Mouse (Mus musculus) kidney, adult 9 months (tissue): ENCODE measurements around the gene Ttc4.

Experiments
- DNase-seq: peaks from one replicate; pipeline ENCODE4 v3.0.0; 2022

The Ttc4 gene

GRCm38 (mm10) chr4:106678442-106679118 lies at the start of gene Ttc4:
Gene Ttc4, minus strand, starts transcription at chr4:106678944.
- peak; percentile 90 for DNase-seq

DNA sequence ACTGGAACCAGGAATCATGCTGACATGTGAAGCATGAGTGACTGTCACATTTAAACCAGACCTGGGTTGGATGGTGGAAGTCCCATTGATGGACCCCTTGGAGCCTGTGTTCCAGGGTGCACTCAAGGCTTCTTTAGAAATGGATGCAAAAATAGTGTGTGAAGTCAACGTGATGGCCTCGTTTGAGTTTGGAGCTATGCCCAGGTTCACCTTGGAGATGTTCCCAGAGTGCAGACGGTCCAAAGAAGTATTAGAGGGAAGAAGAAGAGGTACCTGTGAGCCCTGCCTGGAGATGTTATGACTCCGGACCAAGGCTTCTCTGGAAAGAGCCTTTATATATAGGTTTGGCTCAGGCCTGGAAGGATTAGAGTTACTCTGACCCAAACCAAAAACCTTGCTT lies 41.9 kb upstream of the Ttc4 start:
- DNase-seq: peak; percentile 56

- DNase-seq: no peak
These were observed 34.9 kb upstream of the Ttc4 start for GRCm38 (mm10) chr4:106713622-106714021.

GRCm38 (mm10) chr4:106708408-106708807 lies 29.7 kb upstream of the Ttc4 start:
- DNase-seq: peak; percentile 80

DNA sequence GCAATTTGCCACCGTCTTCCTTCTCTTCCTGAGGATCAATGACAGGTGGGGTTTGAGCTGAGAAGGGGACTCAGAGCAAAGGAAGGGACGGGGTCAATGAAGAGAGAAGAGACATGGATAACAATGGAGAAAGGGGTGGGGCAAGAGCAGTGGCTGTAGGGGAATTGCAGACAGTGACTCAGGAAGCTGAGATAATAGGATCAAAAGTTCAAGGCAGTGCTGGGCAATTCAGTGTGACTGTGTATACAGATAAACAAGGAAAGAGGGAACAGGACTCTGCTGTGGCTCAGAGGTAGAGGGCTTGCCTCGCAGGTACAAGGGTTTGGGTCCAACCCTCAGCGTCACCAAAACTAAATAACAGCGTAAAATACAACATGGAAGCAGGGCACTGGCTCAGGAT lies 29.2 kb upstream of the Ttc4 start:
- DNase-seq: no peak

GRCm38 (mm10) chr4:106705096-106705665 lies 26.4 kb upstream of the Ttc4 start:
- DNase-seq: no peak

DNA sequence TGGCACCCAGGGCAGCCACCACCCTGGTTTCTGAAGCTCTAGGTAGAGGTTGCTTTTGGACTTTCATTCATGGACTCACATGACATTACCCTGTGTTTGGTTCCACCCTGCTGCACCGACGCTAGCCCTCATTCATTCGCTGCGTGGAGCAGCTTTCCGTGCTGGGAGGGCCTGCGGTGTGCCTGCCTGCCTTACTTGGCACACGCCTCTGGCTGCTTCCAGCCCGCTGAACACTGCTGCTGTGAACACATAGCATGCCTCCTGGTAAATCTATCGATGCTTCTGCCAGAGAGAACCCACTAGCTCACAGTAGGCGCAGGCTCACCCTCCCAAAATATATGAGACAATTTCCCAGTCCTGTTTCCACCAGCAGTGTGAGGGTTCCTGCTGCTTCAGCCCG lies 25.7 kb upstream of the Ttc4 start:
- DNase-seq: peak; percentile 57

GRCm38 (mm10) chr4:106703956-106704355 lies 25.2 kb upstream of the Ttc4 start:
- no peak for DNase-seq

- DNase-seq: no peak
These were observed 22.1 kb upstream of the Ttc4 start for GRCm38 (mm10) chr4:106700798-106701197.

GRCm38 (mm10) chr4:106699989-106700388 lies 21.2 kb upstream of the Ttc4 start:
- peak; percentile 47 for DNase-seq

DNA sequence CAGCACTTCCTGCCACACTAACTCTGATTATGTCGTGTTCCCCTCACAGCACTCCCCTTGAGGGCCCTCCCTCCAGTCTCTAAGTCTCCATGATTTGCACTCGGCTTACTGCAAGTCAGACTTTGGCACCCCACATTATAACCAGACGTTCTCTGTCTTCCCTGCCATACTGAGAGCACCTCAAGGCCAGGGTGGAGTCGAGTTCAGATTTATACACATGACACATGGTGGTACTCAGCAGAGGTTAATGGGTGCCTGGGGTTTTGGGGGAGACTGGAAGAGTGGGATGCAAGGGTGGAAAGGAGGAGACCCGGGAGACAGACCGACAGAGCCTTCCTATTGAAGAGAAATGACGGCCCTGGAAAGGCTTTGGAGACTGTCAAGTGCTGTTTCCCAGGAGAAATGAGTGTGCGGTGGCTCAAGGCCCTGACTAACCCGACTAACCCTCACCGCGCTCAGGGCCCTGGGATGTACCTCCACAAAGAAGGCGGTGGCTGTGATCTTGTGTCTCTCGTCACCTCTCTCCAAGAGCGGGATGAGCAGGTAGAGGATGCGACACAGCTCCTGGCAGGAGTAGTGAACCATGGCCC lies 15.2 kb upstream of the Ttc4 start:
- no peak for DNase-seq

GRCm38 (mm10) chr4:106688636-106689296 lies 10.0 kb upstream of the Ttc4 start:
- DNase-seq: no peak

GRCm38 (mm10) chr4:106680955-106681354 lies 2.2 kb upstream of the Ttc4 start:
- DNase-seq: no peak

DNA sequence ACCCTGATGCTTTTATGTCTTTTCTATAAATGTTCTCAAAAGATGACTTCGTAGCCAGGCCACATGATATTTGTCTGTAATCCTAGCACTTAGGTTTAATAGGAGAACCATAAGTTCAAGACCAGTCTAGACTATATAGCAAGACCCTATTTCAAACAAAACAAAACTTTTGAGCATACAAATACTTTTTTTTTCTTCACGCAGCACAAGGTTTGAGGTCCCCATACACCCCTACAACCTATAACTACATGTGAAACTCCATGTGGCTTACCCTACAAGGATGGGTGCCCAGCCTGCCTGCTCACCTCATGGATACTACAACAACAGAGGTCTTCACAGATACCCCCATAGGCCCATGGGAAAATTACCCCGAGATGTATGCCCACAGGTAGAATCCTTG lies 408 bp upstream of the Ttc4 start:
- DNase-seq: no peak

- DNase-seq: peak; percentile 64
These were observed 2.0 kb downstream of the Ttc4 start for GRCm38 (mm10) chr4:106676749-106677148.

GRCm38 (mm10) chr4:106666546-106666945 lies 12.2 kb downstream of the Ttc4 start:
- DNase-seq: no peak

DNA sequence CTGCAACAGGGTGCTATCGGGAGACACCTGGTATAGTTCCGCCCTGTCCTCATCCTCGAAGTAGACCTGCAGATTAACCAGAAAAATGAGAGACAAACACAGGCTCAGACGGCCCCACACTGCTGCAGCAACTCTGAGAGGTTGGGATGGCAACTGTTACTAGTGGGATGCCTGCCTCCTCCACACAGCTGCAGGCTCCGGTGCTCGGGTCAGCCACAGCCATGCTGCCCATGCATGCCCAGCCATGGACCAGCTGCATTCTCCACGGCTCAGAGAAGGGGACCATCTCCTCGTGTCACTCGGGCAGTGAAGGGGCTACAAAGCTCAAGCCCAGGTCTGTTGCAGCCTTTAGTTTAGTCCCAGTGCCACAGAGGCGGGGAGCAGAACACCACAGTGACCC lies 13.1 kb downstream of the Ttc4 start:
- DNase-seq: no peak

DNA sequence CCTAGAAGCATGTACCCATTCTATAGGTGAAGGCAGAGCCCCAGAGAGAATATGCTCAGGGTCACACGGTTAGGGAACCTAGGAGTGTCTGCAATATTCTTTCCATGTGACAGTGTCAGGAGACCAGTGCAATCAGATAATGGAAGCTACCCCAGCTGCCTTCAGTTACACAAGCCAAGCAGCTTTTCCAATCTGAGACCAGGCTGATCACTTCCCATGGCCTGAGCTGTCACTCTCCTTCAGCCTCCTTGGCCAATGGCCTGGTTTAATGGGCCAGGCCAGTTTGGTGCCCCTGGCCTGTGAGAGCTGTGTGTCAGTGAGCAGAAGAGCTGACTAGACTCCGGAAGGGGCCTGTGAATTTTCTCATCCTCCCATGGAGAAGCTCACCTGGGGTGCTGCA lies 13.5 kb downstream of the Ttc4 start:
- no peak for DNase-seq

DNA sequence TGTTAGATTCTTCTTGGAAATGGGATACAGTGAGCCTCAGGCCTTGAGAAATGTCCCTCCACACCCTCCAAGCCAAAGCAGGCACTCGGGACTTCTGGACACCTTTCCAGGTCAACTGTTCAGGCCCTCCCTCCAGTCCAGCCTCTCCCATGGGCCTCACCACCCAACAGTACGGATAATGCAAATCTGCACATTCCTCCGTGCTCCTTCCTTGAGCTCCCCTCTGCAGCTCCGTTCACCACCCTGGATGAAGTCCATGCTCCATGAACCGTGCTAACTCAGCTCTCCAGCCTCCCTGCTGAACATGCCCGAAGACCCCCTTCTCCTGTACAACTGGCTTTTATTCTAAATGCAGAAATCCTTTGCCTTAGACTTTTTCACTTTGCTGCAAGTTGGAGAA lies 14.0 kb downstream of the Ttc4 start:
- DNase-seq: peak; percentile 63

GRCm38 (mm10) chr4:106663956-106664470 lies 14.7 kb downstream of the Ttc4 start:
- no peak for DNase-seq

- DNase-seq: no peak
These were observed 23.1 kb downstream of the Ttc4 start for GRCm38 (mm10) chr4:106655681-106656080.

- DNase-seq: no peak
These were observed 25.7 kb downstream of the Ttc4 start for GRCm38 (mm10) chr4:106653051-106653450.

- DNase-seq: no peak
These were observed 26.2 kb downstream of the Ttc4 start for GRCm38 (mm10) chr4:106652546-106652945.
